Mouse (Mus musculus): Measurements from ENCODE around the gene Gpr4.

- TF ChIP-seq POLR2A (IDR thresholded peaks at IDR 0.05; ENCODE audit: insufficient read depth, low read length): no peak
- no peak for TF ChIP-seq CTCF (IDR thresholded peaks at IDR 0.05; ENCODE audit: low read depth, low read length)
- no peak for TF ChIP-seq EP300 (IDR thresholded peaks at IDR 0.05; ENCODE audit: insufficient read depth, low read depth, low read length)
These were observed 35.1 kb upstream of the Gpr4 start for GRCm38 (mm10) chr7:19177216-19177615.

Data from ES-Bruce4 (cell line).